Mouse (Mus musculus): ENCODE measurements around the gene Lrg1. TPM values are rescaled to one million over a fixed set of nuclear protein-coding genes. Genes with fewer than 3 reads are reported as not detected.
"Not testable (repeated sequence)": the region's sequence is repeated elsewhere in the genome, so short reads cannot be mapped to it uniquely, and the experiment has no call there.

The Lrg1 gene
- total RNA-seq, 2 experiments from 2014 or later, result 4.2 to 6.1 TPM

DNA sequence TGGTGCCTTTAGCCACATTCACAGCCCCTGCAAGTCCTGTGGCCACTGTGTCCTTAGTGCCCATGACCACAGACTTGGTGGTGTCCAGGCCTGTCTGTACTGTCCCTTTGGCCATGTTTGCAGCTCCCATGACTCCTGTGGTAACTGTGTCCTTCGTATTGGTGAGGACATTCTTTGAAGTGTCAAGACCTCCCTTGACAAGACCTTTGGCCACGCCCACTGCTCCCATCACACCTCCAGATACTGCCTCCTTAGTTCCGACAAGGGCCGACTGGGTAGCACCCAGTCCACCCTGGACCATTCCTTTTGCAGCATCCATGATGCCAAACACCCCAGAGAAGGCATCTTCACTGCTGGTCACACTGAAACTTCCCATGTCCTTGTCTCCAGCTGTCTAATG lies 14.8 kb downstream of the Lrg1 start:
- intact Hi-C loops (cut with DNase I), result no loop called here
- Histone ChIP-seq H3K27ac (no peak overlapping the region; the same call in 1 of the 2 replicates), H3K4me3 (no peak overlapping the region)
- DNase-seq (ENCODE audit: extremely low spot score in 1 of 2, low spot score in 2 of 2), result no peak
- TF ChIP-seq CTCF (IDR thresholded peaks at IDR 0.05), result no peak

DNA sequence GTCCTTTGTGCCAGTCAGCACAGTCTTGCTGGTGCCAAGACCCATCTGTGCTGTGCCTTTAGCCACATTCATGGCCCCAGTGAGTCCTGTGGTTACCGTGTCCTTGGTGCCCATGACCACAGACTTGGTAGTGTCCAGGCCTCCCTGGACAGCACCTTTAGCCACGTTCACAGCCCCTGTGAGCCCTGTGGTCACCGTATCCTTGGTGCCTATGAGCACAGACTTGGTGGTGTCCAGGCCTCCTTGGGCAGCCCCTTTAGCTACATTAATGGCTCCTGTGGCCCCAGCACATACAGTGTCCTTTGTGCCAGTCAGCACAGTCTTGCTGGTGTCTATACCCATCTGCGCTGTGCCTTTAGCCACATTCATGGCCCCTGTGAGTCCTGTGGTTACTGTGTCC lies 15.4 kb downstream of the Lrg1 start:
- H3K4me3 ChIP-seq; H3K27ac ChIP-seq; DNase-seq (ENCODE audit: extremely low spot score in 1 of 2, low spot score in 2 of 2); intact Hi-C loops (cut with DNase I): not testable (repeated sequence)

DNA sequence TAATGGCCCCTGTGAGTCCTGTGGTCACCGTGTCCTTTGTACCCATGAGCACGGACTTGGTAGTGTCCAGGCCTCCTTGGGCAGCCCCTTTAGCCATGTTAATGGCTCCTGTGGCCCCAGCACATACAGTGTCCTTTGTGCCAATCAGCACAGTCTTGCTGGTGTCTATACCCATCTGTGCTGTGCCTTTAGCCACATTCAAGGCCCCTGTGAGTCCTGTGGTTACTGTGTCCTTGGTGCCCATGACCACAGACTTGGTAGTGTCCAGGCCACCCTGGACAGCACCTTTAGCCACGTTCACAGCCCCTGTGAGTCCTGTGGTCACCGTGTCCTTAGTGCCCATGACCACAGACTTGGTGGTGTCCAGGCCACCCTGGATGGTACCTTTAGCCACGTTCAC lies 17.0 kb downstream of the Lrg1 start:
- H3K4me3 ChIP-seq; intact Hi-C loops (cut with DNase I); H3K27ac ChIP-seq; DNase-seq (ENCODE audit: extremely low spot score in 1 of 2, low spot score in 2 of 2): not testable (repeated sequence)

DNA sequence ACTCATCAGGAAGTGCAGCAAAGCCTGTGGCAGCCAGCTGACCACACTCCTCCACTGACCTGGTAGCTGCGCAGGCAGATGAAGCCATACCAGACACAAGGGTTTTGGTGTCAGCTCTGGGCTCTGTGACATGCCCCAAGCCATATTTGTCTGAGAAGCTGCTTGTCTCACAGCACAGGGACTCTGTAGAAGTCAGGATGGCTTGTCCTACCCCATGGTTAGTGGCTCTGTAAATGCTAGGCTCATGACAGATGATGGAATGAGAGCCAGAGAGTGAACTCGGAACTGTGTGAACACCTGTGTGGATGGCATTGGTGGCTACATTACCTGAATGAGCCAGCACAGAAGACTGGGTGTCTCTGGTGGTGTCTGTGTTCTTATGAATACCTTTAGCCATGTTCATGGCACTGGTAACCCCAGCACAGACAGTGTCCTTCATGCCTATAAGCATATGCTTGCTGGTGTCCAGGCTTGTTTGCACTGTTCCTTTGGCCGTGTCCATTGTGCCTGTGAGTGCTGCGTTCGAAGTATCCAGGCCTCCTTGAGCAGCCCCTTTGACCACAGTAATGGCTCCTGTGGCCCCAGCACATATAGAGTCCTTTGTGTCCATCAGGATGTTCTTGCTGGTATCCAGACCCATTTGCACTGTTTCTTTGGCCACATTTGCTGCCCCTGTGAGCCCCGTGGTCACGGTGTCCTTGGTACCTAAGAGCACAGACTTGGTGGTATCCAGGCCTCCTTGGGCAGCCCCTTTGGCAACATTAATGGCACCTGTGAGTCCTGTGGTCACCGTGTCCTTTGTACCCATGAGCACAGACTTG lies 18.1 kb downstream of the Lrg1 start:
- intact Hi-C loops (cut with DNase I), result no loop called here
- no peak overlapping the region for H3K27ac ChIP-seq
- H3K4me3 ChIP-seq, result no peak overlapping the region
- no peak for TF ChIP-seq CTCF (IDR thresholded peaks at IDR 0.05)
- no peak for DNase-seq (ENCODE audit: extremely low spot score in 1 of 2, low spot score in 2 of 2)

DNA sequence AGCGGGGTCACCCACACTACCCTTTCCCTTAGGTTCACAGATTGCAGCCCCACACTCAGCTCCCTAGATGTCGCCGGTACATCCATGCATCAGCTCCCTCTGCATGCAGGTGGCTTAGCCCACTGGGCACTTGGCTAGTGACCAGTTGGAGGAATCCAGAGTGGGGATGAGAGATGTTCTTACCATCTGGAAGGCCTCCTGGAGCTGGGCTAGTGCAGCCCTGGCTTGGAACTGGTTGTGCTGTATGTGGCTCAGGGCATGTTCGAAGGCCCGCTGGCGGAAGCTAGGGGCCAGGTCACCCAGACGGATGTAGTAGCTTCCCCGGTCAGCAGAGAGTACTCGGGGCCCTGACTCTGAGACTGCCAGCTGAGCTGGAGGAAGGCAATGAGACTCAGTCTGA lies 18.9 kb downstream of the Lrg1 start:
- intact Hi-C loops (cut with DNase I), result no loop called here
- DNase-seq (ENCODE audit: extremely low spot score in 1 of 2, low spot score in 2 of 2), result no peak
- no peak for TF ChIP-seq CTCF (IDR thresholded peaks at IDR 0.05)
- H3K4me3 ChIP-seq, result no peak overlapping the region
- H3K27ac ChIP-seq, result no peak overlapping the region

DNA sequence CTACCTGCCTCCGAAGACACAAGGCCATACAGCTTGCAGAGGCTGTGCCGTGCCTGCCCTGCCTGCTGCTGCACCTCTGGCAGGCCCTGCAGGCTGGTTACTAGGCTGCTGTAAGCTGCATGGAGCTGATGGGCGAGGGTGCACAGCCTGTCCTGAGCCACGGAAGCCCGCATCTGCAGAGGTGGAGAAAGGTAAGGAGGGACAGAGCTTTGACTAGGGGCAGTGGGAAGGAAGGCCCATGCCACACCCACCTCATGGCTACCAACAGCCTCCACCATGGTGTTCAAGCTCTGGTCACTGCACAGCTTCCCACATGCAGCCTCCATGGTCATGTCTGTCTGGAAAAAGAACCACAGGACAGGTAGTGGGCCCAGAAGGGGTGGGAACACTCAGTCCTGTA lies 19.6 kb downstream of the Lrg1 start:
- intact Hi-C loops (cut with DNase I), result no loop called here
- Histone ChIP-seq H3K27ac (no peak overlapping the region), H3K4me3 (no peak overlapping the region)
- DNase-seq (ENCODE audit: extremely low spot score in 1 of 2, low spot score in 2 of 2), result no peak
- TF ChIP-seq CTCF (IDR thresholded peaks at IDR 0.05), result no peak

DNA sequence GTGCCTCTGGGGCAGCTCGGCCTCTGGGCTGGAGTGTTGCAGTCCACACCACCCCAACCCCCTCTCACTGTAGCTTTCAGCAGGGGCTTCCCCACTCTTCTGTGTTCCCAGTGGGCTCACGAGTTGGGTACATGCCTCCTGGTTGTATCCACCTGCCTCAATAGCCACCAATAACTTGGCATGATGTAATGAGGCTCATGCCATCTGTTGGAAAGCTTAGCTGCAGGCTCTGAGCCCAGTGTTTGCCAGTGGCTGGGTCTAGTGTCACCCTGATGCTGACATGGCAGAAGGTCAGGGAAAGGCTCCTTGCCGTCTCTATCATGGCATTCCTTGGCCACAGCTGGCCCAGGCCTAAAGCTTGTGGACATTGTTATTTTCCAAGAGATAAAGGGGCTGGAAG lies 21.0 kb downstream of the Lrg1 start:
- no peak for TF ChIP-seq CTCF (IDR thresholded peaks at IDR 0.05)
- Histone ChIP-seq H3K4me3 (no peak overlapping the region), H3K27ac (no peak overlapping the region)
- intact Hi-C loops (cut with DNase I), result no loop called here
- DNase-seq (ENCODE audit: extremely low spot score in 1 of 2, low spot score in 2 of 2), result no peak

DNA sequence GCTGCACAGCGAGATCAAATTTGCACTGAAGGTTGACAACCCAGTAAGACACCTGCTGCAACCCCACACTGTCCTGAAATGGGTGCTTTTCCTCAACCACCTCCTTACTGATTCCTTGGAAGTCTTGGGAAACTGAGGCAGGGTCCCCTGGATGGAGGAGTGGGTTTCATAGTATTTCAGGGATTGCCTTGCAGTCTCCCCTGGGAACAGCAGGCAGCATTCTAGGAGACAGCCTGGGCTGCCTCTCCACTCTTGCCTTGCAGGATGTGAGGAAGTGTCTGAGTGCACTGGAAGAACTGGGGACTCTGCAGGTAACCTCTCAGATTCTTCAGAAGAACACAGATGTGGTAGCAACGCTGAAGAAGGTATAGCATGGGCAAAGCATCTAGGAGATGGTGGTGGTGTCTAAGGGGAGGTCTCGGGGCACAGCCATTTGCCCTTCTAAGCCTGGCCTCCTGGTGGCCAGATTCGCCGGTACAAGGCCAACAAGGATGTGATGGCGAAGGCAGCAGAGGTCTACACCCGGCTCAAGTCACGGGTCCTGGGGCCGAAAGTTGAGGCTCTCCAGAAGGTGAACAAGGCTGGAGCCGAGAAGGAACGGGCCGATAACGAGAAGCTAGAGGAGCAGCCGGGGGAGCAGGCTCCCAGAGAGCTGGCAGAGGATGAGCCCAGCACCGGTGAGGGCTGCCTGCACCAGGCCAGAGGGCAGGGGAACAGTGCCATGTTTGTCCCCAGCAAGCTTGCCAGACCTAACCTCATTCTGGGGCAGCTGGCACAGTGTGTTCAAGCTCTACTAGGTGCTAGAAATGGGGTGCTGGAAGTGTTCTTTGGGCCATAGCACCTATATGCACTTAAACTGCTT lies 22.9 kb downstream of the Lrg1 start:
- H3K4me3 ChIP-seq, result no peak overlapping the region
- no peak for DNase-seq (ENCODE audit: extremely low spot score in 1 of 2, low spot score in 2 of 2)
- TF ChIP-seq CTCF (IDR thresholded peaks at IDR 0.05), result no peak; the same call in 1 of the 2 replicates
- intact Hi-C loops (cut with DNase I), result no loop called here
- no peak overlapping the region for H3K27ac ChIP-seq

DNA sequence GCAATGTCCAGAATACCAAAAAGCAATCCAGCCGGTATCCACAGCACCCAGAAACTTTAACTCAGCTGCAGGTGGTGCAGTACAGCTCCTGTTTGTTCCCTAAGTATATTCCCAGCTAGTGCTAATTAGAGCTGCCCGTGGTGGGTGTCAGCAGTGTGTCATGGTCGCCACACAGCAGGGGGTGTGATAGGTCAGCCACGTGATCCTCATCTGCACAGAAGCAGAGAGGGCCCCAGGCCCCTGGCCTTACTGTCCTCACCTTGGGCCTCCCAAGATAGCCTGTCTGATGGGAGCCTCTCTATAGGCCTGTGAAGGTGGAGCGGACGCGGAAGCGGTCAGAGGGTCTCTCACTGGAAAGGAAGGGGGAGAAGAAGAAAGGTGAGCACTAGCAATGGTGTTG lies 23.6 kb downstream of the Lrg1 start:
- no peak for DNase-seq (ENCODE audit: extremely low spot score in 1 of 2, low spot score in 2 of 2)
- intact Hi-C loops (cut with DNase I), result no loop called here
- Histone ChIP-seq H3K27ac (no peak overlapping the region), H3K4me3 (no peak overlapping the region)
- no peak for TF ChIP-seq CTCF (IDR thresholded peaks at IDR 0.05)

DNA sequence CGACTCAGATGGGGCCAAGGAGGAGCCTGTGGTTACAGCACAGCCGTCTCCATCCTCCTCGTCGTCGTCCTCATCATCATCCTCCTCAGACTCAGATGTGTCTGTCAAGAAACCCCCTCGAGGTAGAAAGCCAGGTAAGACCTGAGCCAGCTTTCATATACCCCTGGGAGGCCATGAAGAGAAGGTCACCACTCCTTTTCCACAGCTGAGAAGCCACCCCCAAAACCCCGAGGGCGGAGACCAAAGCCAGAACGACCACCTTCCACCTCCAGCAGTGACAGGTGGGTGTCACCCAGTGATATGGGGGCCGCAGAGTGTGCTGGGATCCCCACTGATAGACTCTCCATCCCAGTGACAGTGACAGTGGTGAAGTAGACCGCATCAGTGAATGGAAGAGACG lies 24.9 kb downstream of the Lrg1 start:
- TF ChIP-seq CTCF (IDR thresholded peaks at IDR 0.05), result no peak
- no peak overlapping the region for H3K27ac ChIP-seq
- DNase-seq (ENCODE audit: extremely low spot score in 1 of 2, low spot score in 2 of 2), result no peak
- H3K4me3 ChIP-seq, result no peak overlapping the region
- intact Hi-C loops (cut with DNase I), result no loop called here

DNA sequence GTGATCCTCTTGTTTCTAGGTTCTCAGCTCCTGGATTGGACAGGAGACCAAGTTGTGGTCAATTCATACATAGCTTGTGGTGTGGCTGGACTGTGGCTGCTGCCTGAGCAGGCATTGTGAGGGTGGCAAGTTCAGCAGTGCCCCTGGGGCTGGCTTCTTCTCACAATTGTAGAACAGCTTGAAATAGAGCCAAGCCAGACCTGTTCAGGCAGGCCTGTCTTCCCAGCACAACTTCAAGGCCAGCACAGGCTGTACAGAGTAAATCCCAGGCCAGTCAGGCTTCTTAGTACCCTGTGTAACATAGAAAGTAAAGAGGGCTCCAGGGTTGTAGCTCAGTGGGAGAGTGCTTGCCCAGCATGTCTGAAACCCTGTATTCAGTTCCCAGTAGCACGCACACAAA lies 29.0 kb downstream of the Lrg1 start:
- H3K4me3 ChIP-seq, result no peak overlapping the region
- DNase-seq (ENCODE audit: extremely low spot score in 1 of 2, low spot score in 2 of 2), result no peak
- TF ChIP-seq CTCF (IDR thresholded peaks at IDR 0.05), result no peak
- no peak overlapping the region for H3K27ac ChIP-seq
- intact Hi-C loops (cut with DNase I), result no loop called here

DNA sequence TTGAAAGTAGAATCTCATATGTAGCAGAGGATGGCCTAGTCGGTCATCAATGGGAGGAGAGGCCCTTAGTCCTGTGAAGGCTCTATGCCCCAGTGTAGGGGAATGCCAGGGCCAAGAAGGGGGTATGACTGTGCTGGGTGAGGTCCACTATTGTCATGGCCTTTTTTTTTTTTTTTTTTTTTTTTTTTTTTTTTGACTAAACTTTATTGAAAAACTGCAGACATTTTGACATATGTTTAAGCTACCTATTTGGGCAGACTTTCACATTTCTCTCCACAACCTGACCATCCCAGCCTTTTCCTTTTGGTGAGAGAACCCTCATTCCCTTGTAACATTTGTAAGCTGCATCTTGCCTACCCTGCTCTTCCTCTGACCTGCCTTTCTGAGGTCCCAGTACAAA lies 29.5 kb downstream of the Lrg1 start:
- Histone ChIP-seq H3K4me3 (no peak overlapping the region), H3K27ac (no peak overlapping the region)
- DNase-seq (ENCODE audit: extremely low spot score in 1 of 2, low spot score in 2 of 2), result no peak
- intact Hi-C loops (cut with DNase I), result no loop called here
- no peak for TF ChIP-seq CTCF (IDR thresholded peaks at IDR 0.05)

All from left cerebral cortex, adult 2 months (tissue).